Mouse (Mus musculus) mouse trophoblast stem cell (cell line): ENCODE results near the gene Cdrt4.

Experiments used
- in situ Hi-C, 2 experiments: fragments of 300-500 bp; cut with MseI, MboI; formaldehyde crosslinking; loops; 2 replicates in 1 of 2; 3 replicates in 1 of 2; pipeline ENCODE4 v1.15.1; 2025

Cdrt4 gene

GRCm38 (mm10) chr11:63029721-63030120 is 78.7 kb downstream of the Cdrt4 start:
- in situ Hi-C loops = no loop called here

- in situ Hi-C loops = no loop called here
Observed at GRCm38 (mm10) chr11:63035420-63036211, 84.6 kb downstream of the Cdrt4 start.

- in situ Hi-C loops = no loop called here
Observed at GRCm38 (mm10) chr11:63040002-63040661, 89.1 kb downstream of the Cdrt4 start.
